Mouse (Mus musculus) embryonic facial prominence, embryonic 15.5 days (tissue): Measurements from ENCODE around the gene Itpkb. TPM values are rescaled to one million over a fixed set of nuclear protein-coding genes. Genes with fewer than 3 reads are reported as not detected.
A peak's percentile ranks its signal among the peaks of the same experiment; 100 is the strongest.

Experiments
- ATAC-seq: fragments of 200-750 bp; cut with Nextera tagmentation; 2 replicates; pipeline ENCODE4 v1.8.0; 2017; ENCODE audit warnings: low read depth, moderate TSS enrichment; ENCODE audit not compliant: insufficient number of reproducible peaks, low FRiP score, low TSS enrichment
- H3K27ac ChIP-seq: fragments of 300-500 bp; sonication (generic); replicated peaks from 2 replicates; pipeline ENCODE4 v1.5.1; 2015; ENCODE audit warnings: mild to moderate bottlenecking, inconsistent platforms
- H3K27me3 ChIP-seq: fragments of 300-500 bp; sonication (generic); 2 replicates; pipeline ENCODE4 v1.6.1; 2015; ENCODE audit warnings: inconsistent platforms
- H3K36me3 ChIP-seq: fragments of 300-500 bp; sonication (generic); 2 replicates; pipeline ENCODE4 v1.6.1; 2015; ENCODE audit warnings: mild to moderate bottlenecking, inconsistent platforms
- H3K4me1 ChIP-seq: fragments of 300-500 bp; sonication (generic); 2 replicates; pipeline ENCODE4 v1.6.1; 2015; ENCODE audit warnings: inconsistent platforms
- H3K4me2 ChIP-seq: fragments of 300-500 bp; sonication (generic); replicated peaks from 2 replicates; pipeline ENCODE4 v1.6.1; 2015; ENCODE audit warnings: mild to moderate bottlenecking, inconsistent platforms
- H3K4me3 ChIP-seq: fragments of 300-500 bp; sonication (generic); replicated peaks from 2 replicates; pipeline ENCODE4 v1.5.1; 2015; ENCODE audit warnings: mild to moderate bottlenecking, inconsistent platforms
- H3K9ac ChIP-seq: fragments of 300-500 bp; sonication (generic); 2 replicates; pipeline ENCODE4 v1.6.1; 2015; ENCODE audit warnings: inconsistent platforms
- H3K9me3 ChIP-seq: fragments of 300-500 bp; sonication (generic); replicated peaks from 2 replicates; pipeline ENCODE4 v1.6.1; 2016; ENCODE audit warnings: inconsistent platforms
- WGBS: fragments of 180-500 bp; shearing (Covaris S2); methylation state at CpG from one replicate; pipeline ENCODE4 v1.1.7; 2015; 5-methylcytosine and 5-hydroxymethylcytosine counted together
- polyA plus RNA-seq: library from polyadenylated mRNA; unstranded; fragments of >200 nt; fragmentation: Nextera tagmentation; extraction: Ambion mirVana; gene quantifications from 2 replicates; pipeline ENCODE4 v1.2.1, GENCODE M21; 2015

Gene Itpkb
- polyA plus RNA-seq, 1 experiment from 2014 or later = 13.5 TPM

- H3K27me3 ChIP-seq = no peaks in the 10 kb centered on the region
- no peak overlapping the region for H3K4me3 ChIP-seq
- no peak overlapping the region for H3K27ac ChIP-seq
- H3K4me2 ChIP-seq = no peak overlapping the region
- no peaks in the 10 kb centered on the region for H3K36me3 ChIP-seq
- H3K4me1 ChIP-seq = peaks cover 21% of the 10 kb centered on the region
- H3K9ac ChIP-seq = no peak overlapping the region
- no peak for ATAC-seq
- H3K9me3 ChIP-seq = no peaks in the 10 kb centered on the region
- WGBS = 75% methylated on average over 4 of the region's 4 CpGs
Measured at GRCm38 (mm10) chr1:180317450-180317849, 12.8 kb upstream of the Itpkb start.

GRCm38 (mm10) chr1:180318407-180318806 is 11.9 kb upstream of the Itpkb start:
- no peak overlapping the region for H3K4me2 ChIP-seq

GRCm38 (mm10) chr1:180319895-180320294 is 10.4 kb upstream of the Itpkb start:
- Histone ChIP-seq H3K36me3 (no peaks in the 10 kb centered on the region), H3K4me3 (no peak overlapping the region), H3K4me1 (no peaks in the 10 kb centered on the region), H3K27me3 (no peaks in the 10 kb centered on the region), H3K9me3 (no peaks in the 10 kb centered on the region), H3K4me2 (no peak overlapping the region), H3K9ac (no peak overlapping the region), H3K27ac (no peak overlapping the region)
- no peak for ATAC-seq
- WGBS = 6% methylated on average over 10 of the region's 10 CpGs

More at GRCm38 (mm10) chr1:180318407-180318806, 11.9 kb upstream of the Itpkb start:
- Histone ChIP-seq H3K9me3 (no peaks in the 10 kb centered on the region), H3K4me1 (peaks cover 12% of the 10 kb centered on the region), H3K9ac (no peak overlapping the region), H3K27ac (no peak overlapping the region), H3K4me3 (no peak overlapping the region), H3K36me3 (no peaks in the 10 kb centered on the region), H3K27me3 (no peaks in the 10 kb centered on the region)
- ATAC-seq = no peak
- 71% methylated on average over 5 of the region's 5 CpGs for WGBS

- 88% methylated on average over 3 of the region's 3 CpGs for WGBS
- Histone ChIP-seq H3K4me1 (no peaks in the 10 kb centered on the region), H3K4me2 (no peak overlapping the region), H3K9me3 (no peaks in the 10 kb centered on the region), H3K9ac (no peak overlapping the region), H3K27ac (no peak overlapping the region), H3K36me3 (no peaks in the 10 kb centered on the region), H3K27me3 (no peaks in the 10 kb centered on the region), H3K4me3 (no peak overlapping the region)
- ATAC-seq = no peak
Measured at GRCm38 (mm10) chr1:180322896-180323295, 7.4 kb upstream of the Itpkb start.

GRCm38 (mm10) chr1:180323491-180323890 is 6.8 kb upstream of the Itpkb start:
- 84% methylated on average over 5 of the region's 5 CpGs for WGBS
- Histone ChIP-seq H3K27me3 (no peaks in the 10 kb centered on the region), H3K4me1 (no peaks in the 10 kb centered on the region), H3K9me3 (no peaks in the 10 kb centered on the region), H3K36me3 (no peaks in the 10 kb centered on the region), H3K9ac (no peak overlapping the region), H3K4me3 (no peak overlapping the region), H3K4me2 (no peak overlapping the region), H3K27ac (no peak overlapping the region)
- ATAC-seq = no peak

- Histone ChIP-seq H3K4me1 (peaks cover 7% of the 10 kb centered on the region), H3K36me3 (no peaks in the 10 kb centered on the region), H3K27ac (no peak overlapping the region), H3K9me3 (no peaks in the 10 kb centered on the region), H3K4me2 (no peak overlapping the region), H3K4me3 (no peak overlapping the region), H3K27me3 (no peaks in the 10 kb centered on the region), H3K9ac (no peak overlapping the region)
- WGBS = 86% methylated on average over 4 of the region's 4 CpGs
- ATAC-seq = no peak
Measured at GRCm38 (mm10) chr1:180324271-180324670, 6.0 kb upstream of the Itpkb start.

- ATAC-seq = peak; percentile 15; the same call in 1 of the 2 replicates
- H3K9me3 ChIP-seq = no peaks in the 10 kb centered on the region
- 11% methylated on average over 12 of the region's 12 CpGs for WGBS
- no peak overlapping the region; the same call in 1 of the 2 replicates for H3K9ac ChIP-seq
- H3K4me1 ChIP-seq = peaks cover 41% of the 10 kb centered on the region
- peak overlapping the region; percentile 96 for H3K27ac ChIP-seq
- H3K27me3 ChIP-seq = no peaks in the 10 kb centered on the region
- no peaks in the 10 kb centered on the region for H3K36me3 ChIP-seq
- H3K4me3 ChIP-seq = peak overlapping the region; percentile 78
- peak overlapping the region; percentile 47 for H3K4me2 ChIP-seq
Measured at GRCm38 (mm10) chr1:180328794-180329665, 1.3 kb upstream of the Itpkb start.

GRCm38 (mm10) chr1:180329706-180330105 is 579 bp upstream of the Itpkb start:
- ATAC-seq = no peak
- WGBS = 4% methylated on average over 6 of the region's 6 CpGs
- H3K9ac ChIP-seq = no peak overlapping the region; the same call in 1 of the 2 replicates

GRCm38 (mm10) chr1:180330707-180331545 is 641 bp downstream of the Itpkb start:
- Histone ChIP-seq H3K27me3 (no peaks in the 10 kb centered on the region), H3K27ac (peak overlapping the region; percentile 96), H3K9me3 (no peaks in the 10 kb centered on the region), H3K4me2 (peak overlapping the region; percentile 96), H3K36me3 (no peaks in the 10 kb centered on the region), H3K9ac (peak overlapping the region; percentile 77), H3K4me3 (peak overlapping the region; percentile 78), H3K4me1 (peaks cover 60% of the 10 kb centered on the region)
- under 1% methylated on average over 58 of the region's 58 CpGs for WGBS
- peak; percentile 35 for ATAC-seq

More at GRCm38 (mm10) chr1:180329706-180330105, 579 bp upstream of the Itpkb start:
- H3K9me3 ChIP-seq = no peaks in the 10 kb centered on the region
- peak overlapping the region; percentile 78 for H3K4me3 ChIP-seq
- no peaks in the 10 kb centered on the region for H3K27me3 ChIP-seq
- H3K36me3 ChIP-seq = no peaks in the 10 kb centered on the region
- H3K27ac ChIP-seq = peak overlapping the region; percentile 96
- peak overlapping the region; percentile 47 for H3K4me2 ChIP-seq
- H3K4me1 ChIP-seq = peaks cover 48% of the 10 kb centered on the region

- Histone ChIP-seq H3K9ac (peak overlapping the region; percentile 77), H3K4me1 (peaks cover 67% of the 10 kb centered on the region), H3K36me3 (no peaks in the 10 kb centered on the region), H3K4me3 (peak overlapping the region; percentile 78), H3K9me3 (no peaks in the 10 kb centered on the region), H3K4me2 (peak overlapping the region; percentile 96), H3K27me3 (no peaks in the 10 kb centered on the region), H3K27ac (peak overlapping the region; percentile 96)
- no peak for ATAC-seq
- under 1% methylated on average over 21 of the region's 21 CpGs for WGBS
Measured at GRCm38 (mm10) chr1:180331546-180332075, 1.3 kb downstream of the Itpkb start.
